Mouse (Mus musculus): ENCODE data around the gene Zfp513. TPM values are rescaled to one million over a fixed set of nuclear protein-coding genes. Genes with fewer than 3 reads are reported as not detected.

Zfp513 gene
- total RNA-seq, 2 experiments from 2014 or later = 8.1 to 8.9 TPM

DNA sequence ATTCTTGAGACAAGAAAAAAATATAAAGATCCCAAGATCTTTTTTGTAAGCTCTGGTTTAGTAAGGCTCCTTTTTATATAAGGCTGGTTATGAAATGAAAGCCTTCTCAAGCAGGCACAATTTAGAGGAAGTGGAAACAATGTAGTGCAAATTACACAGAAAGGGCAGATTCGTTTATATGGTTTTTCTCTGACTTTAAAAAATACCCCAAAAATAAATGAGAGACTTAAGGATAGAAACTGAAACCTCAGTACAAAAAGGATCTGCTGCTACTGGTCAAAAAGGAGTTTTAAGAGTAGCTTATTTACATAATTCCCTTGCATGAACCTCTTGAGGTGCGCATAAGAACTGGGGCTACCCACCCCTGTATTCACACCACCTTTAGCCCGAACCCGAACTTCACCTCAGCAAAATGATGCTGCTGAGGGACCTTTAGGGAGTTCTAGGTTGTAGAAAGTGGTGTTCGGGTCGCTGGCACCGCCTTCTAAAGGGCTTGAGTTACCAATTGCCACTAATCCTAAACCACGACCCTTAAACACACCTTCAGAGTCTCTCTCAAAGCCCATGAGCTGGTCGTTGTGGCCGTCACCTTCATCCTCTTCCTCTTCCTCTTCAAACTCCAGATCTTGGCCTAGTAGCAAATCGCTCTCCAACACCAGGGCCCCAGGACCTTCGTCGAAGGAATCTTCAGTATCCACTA is 911 bp downstream of the Zfp513 start:
- ATAC-seq (ENCODE audit: poor library complexity, severe bottlenecking) = no peak

DNA sequence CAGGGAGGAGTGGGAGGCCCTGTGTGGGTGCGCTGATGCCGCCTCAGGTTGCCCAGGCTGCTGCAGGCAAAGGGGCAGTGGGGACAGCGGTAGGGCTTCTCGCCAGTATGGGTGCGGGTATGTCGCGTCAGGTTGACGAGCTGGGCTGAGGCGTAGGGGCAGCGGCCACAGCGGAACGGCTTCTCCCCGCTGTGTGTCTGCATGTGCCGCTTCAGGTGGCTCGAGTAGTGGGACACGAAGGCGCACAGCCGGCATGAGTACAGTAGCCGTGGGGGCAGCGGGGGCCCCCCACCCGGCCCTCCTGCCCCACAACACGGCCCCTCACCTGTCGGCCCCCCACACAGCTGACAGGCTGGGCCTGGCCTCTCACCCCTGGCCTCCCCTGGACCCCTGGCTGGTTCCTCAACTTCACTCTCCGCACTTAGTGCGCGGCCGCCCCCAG is 1.8 kb downstream of the Zfp513 start:
- no peak for ATAC-seq (ENCODE audit: poor library complexity, severe bottlenecking)

DNA sequence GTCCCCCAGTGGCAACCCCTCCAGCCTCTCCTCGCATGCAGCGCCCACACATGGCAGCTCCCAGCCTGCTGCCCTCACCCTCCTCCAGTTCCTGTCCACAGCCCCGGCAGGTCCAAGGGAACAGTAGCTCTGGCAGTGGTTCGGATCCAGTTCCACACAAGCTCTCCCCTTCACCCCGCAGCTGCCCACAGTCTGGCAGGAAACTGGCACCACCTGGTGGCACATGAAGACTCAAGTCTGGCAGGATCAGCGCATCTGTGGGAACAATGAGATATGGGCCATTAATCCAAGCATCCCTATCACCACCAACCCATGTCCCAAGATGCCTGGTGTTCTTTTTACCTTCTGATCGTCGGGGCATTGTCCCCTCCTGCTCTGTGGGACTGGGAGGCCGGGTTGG is 2.2 kb downstream of the Zfp513 start:
- ATAC-seq (ENCODE audit: poor library complexity, severe bottlenecking) = no peak

DNA sequence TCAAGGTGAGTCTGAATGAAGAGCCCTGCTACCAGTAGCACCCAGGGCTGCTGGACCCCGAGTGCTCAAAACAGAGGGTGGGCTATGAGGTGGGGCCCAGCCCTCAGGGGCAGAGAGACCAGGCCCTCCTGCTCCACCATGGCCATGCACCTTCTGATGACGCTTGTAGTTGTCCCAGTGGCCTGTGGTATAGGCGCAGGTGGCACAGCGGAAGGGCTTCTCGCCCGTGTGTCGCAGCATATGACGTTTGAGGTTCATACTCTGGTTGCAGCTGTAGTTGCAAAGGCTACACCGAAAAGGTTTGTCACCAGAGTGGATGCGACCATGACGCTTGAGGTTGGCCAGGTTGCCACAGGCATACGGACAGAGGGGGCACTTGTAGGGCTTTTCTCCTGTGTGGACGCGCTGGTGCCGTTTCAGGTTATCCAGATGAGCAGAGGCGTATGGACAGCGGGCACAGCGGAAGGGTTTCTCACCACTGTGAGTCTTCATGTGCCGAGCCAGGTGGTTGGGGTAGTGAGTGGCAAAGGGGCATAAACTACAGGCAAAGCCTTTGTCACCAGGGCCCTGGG is 2.7 kb downstream of the Zfp513 start:
- ATAC-seq (ENCODE audit: poor library complexity, severe bottlenecking) = no peak

DNA sequence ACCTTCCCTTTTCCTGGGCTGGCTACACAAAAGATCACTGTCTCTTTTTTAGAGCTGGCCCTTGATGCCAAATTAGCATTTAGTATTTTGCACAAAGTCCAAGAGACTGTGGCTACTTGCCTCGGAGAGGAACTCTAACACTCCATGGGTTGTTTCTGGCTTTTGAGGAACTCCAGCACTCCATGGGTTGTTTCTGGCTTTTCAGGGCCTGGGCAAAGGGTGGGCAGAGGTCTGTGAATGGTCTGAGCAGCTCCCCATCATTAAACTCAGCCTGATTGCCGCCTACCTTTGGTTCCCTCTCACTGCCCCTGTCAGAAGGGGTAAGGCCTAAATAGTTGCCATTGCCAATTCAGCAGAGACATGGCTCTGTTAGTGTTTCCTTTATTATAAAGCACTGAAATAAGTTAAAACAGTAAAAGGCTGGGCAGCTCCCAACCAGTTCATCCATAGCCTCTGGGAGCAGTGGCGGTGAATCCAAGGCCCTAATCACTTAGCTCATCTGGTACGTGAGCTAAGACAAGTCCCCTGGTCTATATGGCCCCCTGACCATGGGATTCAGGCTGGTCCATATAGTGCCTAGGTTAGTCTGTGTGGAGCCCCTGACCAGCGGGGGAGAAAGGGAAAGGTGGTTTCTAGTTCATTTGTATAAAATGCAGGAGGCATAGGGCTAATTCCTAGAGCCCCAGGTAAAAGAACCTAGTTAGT is 3.3 kb downstream of the Zfp513 start:
- no peak for ATAC-seq (ENCODE audit: poor library complexity, severe bottlenecking)

DNA sequence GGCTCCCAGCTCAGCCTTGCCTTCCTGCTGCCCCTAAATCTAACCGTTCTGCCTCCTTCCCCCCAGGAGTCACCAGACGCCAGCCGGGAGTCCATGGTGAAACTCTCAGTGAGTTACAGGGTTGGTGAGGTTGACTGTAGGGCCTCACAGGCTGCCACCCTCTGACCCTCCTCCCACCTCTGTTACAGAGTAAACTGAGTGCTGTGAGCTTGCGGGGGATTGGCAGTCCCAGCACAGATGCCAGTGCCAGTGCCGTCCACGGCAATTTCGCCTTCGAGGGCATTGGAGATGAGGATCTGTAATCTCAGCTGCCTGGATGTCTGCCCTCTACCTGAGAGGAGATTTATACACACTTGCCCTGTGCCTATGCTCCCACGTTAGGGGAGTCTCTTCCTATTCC is 3.9 kb downstream of the Zfp513 start:
- no peak for ATAC-seq (ENCODE audit: poor library complexity, severe bottlenecking)

DNA sequence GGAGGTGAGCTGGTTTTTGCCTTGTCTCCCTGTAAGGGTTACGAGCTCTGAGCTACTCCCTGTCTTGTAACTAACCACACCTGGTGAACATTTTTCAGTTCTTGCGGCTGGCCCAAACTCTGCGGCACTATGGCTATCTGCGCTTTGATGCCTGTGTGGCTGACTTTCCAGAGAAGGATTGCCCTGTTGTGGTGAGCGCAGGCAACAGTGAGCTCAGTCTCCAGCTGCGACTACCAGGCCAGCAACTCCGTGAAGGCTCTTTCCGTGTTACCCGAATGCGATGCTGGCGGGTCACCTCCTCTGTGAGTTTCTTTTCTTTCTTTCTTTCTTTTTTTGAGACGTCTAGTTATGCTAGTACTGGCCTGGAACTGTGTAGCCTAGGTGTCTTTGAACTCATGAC is 5.0 kb downstream of the Zfp513 start:
- no peak for ATAC-seq (ENCODE audit: poor library complexity, severe bottlenecking)

DNA sequence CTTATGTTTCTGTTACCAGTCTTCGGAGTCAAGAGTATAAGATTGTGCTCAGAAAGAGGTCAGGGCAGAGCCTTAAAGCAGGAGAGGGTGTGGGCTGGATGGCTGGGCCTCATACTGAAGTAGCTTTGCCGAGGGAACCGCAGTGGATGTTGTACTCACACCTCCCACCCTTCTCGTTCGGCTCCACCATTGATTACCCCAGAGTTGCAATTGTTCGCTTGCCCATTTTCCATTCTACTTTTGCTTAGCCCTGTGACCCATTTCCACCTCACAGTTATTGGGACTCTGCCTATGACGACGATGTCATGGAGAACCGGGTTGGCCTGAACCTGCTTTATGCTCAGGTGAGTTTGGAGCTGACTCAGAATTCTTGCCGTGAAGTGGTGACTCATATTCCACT is 5.9 kb downstream of the Zfp513 start:
- ATAC-seq (ENCODE audit: poor library complexity, severe bottlenecking) = no peak

DNA sequence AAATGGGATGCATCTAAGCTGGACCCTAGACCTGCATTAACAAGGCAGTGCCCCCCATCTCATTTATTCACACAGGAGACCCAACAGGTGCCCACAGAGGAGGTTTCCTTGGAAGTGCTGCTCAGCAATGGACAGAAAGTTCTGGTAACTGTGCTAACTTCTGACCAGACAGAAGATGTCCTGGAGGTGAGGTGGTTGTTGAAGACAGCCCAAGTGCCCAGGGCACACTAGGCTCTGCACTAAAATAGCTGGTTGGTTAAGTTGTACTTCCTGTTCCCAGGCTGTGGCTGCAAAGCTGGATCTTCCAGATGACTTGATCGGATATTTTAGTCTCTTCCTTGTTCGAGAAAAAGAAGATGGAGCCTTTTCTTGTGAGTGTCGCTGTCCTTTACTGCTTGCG is 6.4 kb downstream of the Zfp513 start:
- no peak for ATAC-seq (ENCODE audit: poor library complexity, severe bottlenecking)

DNA sequence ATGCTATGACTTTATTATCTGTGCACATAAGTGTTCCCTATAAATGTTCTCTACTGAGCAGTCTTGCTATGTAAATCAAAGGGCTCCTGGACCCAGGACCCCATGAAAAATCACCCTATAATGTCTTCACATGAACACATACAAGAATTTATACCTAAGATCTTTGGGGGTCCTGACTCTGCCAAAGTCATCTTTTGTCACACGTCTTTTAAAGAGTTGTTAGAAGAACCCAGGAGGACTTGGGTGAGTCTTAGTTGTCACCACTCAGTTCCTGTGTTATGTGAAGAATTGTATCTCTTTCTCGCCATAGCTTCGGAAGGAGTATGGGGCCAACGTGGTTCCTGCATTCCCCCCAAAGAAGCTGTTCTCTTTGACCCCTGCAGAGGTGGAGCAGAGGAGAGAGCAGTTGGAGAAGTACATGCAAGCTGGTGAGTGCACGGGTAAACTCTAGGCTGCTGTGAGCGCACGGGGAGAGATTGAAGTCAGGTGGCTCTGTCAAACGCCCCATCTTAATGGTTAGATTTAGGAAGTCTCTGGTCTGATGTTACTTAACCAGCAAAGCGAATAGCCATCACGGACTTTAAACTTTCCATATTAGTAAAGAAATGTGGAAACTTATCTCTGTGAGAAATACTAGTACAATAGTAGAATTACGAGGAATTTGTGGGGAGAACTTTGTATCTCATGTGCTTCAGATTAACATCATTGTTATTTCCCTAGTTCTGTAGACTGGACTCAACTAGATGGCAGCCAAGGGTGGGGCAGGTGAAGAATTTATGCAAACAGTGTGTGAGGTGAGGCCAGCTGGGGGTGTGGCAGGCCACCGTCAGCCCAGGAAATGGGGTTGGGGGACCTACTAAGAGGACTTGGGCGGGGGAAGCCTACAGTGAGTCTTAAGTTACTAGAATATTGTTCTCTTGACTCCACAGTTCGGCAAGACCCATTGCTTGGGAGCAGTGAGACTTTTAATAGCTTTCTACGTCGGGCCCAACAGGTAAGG is 7.3 kb downstream of the Zfp513 start:
- ATAC-seq (ENCODE audit: poor library complexity, severe bottlenecking) = no peak

DNA sequence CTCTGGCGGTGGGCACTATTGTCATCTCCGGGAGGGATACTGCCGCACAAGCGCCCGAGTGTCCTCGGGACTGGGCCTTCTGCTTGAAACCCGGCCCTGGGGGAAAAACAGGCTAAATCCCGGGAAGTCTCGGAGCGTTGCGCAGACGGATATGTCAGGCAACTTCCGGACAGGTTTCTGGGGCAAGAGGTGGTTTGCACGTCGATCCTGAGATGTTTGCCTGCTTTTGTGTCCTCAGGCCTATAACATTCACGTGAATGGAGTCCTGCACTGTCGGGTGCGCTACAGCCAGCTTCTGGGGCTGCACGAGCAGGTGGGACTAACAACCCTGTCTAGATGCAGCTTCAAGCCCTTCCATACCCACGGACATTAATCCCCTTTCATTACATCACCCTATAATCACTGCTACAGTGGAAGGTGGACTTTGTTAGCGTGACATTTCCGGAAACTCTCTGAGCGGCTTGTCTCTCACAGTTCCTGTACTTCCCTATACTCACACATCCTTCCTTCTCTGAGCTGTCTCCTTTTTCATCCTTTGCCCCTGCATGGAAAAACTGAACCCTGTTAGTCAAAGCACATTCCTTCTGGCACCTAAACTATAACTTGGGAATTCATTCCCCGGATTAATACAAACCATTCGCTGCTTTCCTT is 8.3 kb downstream of the Zfp513 start:
- ATAC-seq (ENCODE audit: poor library complexity, severe bottlenecking) = no peak

DNA sequence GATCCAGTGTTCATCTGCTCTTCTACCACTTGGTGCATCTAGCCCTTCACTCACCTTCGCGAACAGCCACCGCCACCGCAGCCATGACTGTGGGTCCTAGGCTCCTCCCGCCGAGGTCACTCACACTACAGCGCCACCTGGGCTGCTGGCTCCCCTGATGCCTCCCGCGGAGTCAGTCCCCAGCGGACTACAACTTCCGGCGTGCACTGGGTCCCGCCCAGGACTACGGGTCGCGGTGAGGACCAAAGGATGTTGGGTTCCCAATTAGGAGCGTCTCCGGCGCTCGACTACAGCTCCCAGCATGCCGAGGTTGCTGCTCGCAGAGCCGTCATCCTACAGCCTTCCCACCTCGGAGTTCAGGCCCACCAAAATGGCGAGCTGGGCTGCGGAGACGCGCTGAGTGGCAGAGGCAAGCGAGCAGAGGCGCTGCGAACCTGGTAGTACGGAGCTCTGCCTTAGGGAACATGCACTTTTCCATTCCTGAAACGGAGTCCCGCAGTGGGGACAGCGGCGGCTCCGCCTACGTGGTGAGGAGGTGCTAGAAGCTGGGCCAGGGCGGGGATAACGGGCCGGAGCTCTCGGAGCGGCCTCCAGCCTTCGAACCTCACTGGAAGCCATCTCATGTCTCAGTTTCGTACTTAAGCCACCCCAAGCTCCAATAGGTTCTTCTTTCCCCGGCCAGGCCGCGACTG is 9.0 kb downstream of the Zfp513 start, which contains the start of the genes Snx17 and Eif2b4:
Gene Snx17 (plus strand): TSS at position 289 of the 692 bp plus-strand sequence.
Gene Eif2b4 (minus strand): TSS at position 492 of the 692 bp plus-strand sequence.
- peak; percentile 93 for ATAC-seq (ENCODE audit: poor library complexity, severe bottlenecking)

DNA sequence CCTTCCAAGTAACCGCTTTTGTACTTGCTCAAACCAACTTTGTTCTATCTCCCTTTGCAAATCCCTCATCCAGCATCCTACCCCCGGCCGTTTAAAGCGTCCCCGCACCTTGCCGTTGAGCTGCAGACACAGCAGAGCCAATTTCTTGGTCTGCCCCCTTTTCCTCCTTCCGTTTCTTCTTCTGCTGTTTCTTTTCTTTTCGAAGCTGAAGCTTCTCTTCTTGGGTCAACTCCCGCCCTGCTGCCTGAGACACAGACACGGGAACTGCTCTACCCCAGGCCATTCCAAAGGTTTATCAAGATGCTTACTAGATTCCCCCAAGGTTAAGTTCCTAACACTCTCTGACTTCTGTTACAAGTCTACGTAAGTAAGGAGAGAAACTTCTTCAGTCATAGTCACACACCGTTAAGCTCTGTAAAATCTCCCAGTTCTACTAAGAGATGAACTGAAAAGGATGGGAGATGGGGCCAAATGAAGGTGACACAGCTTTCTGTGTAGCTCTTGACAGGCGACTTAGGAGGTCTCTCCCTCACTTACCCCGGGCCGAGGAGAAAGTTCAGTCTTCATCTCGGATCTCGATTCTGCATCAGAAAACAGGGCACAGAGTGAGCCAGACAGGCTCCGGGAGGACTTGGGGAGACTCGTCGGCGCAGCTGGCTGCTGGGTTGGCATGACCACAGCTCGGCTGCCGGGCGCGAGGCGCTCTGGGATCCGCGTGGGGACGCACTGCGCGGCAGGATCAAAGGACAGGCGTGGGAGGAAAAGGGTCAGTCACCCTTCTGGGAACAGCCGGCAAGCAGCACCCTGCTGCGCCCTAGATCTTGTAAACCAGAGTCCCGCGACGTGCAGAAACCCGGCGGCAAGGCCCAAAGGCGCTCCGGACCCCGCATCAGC is 9.8 kb downstream of the Zfp513 start:
- peak; percentile 45 for ATAC-seq (ENCODE audit: poor library complexity, severe bottlenecking)

DNA sequence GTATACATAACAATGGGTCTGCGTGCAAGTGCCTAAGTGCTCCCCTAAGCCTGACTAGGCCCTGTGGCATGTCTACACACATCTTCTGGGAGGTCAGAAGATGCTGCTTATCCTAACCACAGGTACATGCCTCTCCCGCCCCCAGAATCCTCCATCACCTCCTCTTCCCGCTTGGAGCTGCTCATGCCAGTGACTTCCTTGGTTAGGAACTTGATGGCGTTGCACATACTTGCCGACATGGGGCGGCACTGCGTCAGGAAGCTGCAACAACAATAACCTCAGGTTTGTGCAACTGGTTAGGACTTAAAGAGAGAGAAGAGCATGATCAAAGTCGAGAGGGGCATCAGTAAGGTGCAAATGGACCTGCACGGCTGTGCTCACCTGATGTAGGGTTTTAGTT is 11.9 kb downstream of the Zfp513 start:
- ATAC-seq (ENCODE audit: poor library complexity, severe bottlenecking) = no peak

DNA sequence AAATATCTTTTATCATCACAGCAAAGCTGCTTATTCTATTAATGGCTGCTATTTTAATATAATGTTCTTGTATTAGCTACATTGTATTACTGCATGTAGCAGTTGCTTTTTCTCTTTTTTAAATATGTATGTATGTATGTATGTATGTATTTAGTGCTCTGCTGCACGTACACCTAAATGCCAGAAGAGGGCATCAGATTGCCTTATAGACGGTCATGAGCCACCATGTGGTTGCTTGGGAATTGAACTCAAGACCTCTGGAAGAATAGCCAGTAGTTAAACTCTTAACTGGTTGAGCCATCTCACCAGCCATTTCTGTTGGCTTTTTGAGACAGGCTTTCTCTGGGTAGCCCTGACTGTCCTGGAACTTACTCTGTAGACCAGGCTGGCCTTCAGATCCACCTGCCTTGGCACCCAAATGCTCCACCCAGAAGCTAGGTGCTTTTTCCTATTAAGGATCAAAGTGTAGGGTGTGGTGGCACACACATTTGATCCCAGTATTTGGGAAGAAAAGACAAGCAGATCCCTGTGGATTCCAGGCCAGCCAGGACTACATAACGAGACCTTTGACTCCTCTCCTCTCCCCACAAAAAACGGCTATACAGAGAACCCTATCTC is 13.8 kb downstream of the Zfp513 start:
- ATAC-seq (ENCODE audit: poor library complexity, severe bottlenecking) = no peak

DNA sequence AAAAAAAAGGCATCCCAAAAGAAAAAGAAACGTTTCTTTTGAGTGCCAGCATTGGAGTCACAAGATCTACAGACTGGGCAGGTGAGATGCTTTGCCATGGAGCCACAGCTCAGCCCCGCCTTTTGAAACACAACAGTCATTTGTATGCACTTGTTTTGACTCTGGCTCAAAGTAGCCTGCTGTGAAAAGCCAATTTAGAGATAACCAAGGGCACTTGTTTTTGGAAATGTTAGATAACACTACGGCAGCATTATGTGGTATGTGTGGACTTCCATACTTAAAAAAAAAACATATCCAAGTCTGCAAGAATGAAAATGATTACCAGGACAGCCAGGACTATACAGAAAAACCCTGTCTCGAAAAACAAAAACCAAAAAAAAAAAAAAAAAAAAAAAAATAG is 18.4 kb downstream of the Zfp513 start:
- ATAC-seq (ENCODE audit: poor library complexity, severe bottlenecking) = no peak

DNA sequence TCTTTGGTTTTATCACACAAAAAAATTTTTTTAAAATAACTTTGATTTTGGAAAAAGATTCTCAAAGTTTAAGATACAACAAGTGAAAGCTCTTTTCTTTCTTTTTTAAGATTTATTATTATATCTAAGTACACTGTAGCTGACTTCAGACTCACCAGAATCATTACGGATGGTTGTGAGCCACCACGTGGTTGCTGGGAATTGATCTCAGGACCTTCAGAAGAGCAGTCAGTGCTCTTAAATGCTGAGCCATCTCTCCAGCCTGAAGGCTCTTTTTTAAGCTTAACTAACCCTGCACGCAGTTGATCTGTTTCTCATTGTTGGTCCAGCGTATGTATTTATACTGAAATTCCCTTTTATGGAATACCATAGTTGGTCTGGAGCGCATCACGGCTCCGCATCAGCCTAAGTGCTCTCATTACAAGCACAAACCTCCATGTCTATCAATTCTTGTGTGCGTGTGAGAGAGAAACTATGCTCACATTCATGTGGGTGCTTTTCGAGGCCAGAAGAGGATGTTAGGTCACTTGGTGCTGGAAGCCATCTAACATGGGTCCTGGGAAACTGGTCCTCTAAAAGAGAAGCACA is 20.8 kb downstream of the Zfp513 start:
- ATAC-seq (ENCODE audit: poor library complexity, severe bottlenecking) = no peak
